Mouse (Mus musculus) ovary, postnatal 36 days (tissue): Measurements from ENCODE around the gene Cdc14b.

Experiments
- DNase-seq: peaks from one replicate; pipeline ENCODE4 v3.0.0; 2022; ENCODE audit warnings: low spot score, mixed read lengths

Gene Cdc14b

DNA sequence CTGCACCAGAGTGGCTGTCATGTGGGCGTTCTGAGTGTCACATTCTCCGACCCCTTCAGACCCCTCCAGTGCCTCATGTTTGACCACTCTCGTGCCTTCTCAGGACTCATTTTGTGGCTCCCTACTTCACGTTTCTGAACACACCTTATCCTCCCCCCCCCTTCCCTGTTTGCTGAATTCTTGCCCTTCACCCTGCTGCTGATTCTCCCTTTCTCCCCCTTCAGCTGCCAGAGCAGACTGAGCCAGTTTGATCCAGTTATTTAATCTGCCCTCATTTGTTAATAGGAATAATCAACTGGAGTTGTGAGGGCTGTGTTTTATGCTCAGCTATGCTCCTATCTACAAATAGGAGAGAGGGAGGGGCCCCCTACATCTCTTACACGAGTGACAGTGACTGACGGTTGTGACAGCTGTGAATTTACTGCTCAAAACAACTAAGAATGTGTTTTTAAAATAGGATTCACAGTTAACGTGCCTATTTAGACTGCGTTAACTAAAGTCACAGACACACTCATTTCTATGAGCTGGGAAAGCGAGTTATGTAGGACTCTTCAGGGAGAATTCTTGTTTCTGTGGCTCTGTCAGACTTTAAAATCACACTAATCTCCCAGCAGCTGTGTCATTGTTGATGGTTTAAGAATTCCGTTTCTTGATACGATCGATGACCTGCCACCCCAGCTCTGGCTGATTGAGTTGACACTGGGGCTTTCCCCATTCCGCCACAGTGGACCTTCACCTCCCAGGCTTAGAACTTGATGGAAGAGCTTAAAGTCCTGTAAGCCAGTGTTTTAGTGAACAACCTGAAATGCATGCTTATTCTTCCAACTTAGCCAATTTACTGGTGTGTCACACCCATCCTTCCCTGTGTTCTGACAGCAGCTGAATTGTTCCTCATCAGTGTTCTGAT, 96.1 kb downstream of the Cdc14b start:
- no peak for DNase-seq

DNA sequence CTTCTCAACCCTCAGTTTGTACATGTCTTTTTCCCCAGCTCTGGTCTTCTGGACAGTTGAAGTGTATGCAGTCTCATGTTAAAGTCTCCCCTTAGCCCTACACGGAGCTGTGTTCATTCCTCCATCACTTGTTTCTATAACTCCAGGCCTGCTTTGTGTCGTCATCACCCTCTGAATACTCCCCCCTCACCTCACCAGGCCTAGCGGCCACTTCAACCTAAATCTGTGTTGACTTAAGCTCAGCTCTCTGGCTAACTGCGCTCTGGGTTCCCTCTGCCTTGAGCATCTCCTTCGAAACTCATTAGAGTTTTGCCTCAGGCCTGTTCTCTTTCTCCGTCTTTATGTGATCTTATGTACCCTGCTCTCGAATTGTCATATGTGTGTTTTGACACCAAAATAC, 97.1 kb downstream of the Cdc14b start:
- no peak for DNase-seq

DNA sequence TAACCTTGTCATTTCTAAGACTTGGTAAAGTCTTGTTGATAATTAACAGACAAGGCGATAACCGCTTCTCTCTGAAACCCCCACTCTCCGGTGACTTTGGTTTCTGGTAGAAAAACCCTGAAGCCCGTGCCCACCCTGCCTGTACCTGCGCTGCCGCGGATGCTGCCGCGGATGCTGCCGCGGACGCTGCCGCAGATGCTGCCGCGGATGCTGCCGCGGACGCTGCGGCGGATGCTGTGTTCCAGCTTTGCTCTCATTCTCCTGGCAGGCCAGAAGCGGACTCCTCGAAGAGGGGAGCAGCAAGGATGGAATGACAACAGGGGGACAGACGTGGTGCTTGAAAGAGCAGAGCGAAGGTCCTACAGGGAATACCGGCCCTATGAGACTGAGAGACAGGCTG, 105.3 kb downstream of the Cdc14b start:
- DNase-seq = no peak

DNA sequence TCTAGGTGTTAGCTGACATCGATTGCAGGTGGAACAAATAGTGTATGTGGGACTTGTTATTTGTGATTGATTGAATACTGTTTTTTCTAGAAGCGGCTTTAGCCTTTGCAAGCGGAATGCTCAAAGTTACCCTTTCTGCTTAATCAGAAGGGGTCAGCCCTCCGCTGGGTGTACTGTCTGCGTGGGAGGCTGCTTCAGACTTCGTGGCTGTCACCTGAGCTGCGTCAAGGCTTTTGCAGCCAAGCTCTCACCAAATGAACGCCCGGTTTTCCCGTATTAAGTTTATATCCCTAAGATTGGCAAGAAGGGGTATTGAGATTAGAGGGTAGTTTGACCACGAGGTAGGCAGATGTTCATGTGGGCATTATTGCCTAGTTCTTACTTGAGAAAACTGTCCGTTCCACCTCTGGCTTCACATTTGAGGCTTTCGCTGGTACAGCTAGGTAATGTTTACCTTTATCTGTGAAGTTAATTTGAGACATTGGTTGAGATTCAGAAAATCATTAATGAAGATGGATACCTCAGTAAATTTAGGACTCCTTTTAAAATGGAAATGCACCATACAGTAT, 111.9 kb downstream of the Cdc14b start:
- no peak for DNase-seq

DNA sequence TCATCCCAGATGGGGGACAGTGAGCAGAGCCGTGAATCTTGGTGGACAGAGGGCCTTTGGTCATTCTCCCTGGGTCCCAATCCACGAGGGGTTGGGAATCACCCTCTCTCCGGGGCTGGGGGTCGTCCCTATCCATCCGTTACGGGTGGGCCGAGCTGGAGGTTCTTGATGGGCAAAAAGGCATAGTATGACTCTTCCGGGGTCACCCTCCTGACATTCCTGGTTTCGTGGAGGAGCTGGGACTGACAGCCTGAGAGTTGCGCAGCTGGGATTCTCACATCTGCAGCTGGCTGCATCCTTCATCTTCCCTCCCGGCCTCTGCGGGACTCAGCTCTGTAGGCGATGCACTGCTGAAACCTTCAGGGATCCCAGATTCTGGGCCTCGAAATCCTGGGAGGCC, 112.5 kb downstream of the Cdc14b start:
- no peak for DNase-seq

DNA sequence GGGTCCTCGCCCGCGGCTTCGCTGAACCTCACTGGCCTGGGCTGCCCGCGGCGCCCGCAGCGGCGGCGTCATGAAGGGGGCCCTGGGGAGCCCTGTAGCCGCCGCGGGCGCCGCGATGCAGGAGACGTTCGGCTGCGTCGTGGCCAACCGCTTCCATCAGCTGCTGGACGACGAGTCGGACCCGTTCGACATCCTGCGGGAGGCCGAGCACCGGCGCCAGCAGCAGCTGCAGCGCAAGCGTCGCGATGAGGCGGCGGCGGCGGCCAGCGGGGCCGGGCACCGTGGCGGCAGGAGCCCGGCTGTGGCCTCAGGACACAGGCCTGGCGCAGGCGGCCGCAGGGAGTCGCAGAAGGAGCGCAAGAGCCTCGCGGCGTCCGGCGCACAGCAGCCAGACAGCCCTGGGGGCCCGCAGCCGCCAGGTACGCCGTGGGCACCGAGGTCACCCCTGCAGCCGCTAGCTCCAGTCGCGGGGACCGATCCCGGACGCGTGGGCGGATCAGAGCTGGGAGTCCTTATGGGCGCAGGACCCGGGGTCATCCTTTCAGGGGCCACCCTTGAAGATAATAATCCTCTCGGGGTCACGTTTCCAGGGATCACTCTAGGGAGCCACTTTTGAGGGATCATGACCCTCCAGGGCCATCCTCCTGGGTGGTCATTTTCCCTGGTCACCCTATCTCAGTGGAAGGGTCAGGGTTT, 113.0 kb downstream of the Cdc14b start:
- DNase-seq = no peak

DNA sequence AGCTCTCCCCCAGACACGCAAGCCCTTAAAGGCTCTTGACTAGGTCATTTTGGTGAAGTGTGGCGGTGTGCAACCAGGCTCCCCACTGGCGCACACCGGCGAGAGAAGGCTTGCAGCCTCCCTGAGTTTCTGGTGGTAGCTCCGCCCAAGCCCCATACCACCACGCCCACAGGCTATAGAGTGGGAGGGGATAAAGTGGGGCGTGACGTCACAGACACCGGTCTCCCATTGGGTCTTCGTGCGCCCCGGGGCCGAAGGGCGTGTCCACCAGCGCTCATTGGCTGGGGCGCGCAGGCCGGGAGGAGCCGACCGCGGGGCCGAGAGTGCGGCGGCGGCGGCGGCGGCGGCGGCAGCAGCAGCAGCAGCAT, 113.6 kb downstream of the Cdc14b start, which contains the start of gene Habp4:
Habp4 (plus strand) TSS at position 277 of the 368 bp plus-strand sequence.
- peak; percentile 97 for DNase-seq

DNA sequence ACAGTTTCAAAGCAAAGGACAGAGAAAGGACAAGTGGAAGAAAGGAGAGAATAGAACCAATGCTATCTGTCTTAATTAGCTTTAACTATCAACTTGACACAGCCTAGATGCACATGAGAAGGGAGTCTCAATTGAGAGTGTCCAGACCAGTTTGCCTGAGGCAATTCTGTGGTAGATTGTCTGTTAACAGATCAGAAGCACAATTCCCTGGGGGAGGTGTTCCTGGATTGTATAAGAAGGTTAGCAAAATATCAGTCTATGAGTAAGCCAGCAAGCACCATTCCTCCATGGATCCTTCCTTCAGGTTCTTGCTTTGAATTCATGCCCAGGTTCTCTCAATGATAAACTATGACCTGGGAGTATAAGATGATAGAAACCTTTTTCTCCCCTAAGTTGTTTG, 118.1 kb downstream of the Cdc14b start:
- no peak for DNase-seq

DNA sequence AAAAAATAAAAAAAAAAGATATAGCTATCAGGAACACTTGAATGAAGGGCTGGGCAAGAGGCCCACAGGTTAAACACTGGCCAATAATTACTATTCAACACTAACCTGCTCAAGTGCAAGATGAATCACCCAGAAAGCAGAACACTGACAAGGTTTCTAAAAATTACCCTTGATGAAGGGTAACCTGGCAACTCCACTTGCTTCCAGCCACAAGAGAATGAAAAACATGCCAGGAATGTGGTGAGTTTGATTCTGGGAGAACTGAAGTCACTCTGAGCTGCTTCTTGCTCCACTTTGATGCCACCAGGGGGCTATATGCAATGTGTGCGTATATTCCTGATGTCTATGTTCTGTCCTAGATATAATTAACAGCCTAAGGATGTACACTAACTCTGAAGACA, 119.9 kb downstream of the Cdc14b start:
- no peak for DNase-seq

DNA sequence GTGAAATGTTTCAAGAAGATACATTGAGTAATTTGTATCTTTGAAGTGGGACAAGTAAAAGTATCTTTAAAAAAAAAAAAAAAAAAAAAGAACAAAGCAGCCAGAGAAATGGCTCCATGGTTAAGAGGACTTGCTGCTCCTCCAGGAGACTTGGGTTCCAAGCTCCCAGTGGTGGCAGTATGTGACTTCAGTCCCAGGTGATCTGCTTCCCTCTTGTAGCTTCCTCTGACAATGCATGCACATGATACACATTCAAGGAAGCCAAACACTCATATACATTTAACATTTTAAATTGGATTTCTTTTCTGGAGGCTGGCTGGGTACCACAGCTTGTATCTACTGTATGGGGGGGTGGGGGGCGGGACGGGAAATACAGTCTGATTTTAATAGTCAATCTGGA, 120.4 kb downstream of the Cdc14b start:
- no peak for DNase-seq

DNA sequence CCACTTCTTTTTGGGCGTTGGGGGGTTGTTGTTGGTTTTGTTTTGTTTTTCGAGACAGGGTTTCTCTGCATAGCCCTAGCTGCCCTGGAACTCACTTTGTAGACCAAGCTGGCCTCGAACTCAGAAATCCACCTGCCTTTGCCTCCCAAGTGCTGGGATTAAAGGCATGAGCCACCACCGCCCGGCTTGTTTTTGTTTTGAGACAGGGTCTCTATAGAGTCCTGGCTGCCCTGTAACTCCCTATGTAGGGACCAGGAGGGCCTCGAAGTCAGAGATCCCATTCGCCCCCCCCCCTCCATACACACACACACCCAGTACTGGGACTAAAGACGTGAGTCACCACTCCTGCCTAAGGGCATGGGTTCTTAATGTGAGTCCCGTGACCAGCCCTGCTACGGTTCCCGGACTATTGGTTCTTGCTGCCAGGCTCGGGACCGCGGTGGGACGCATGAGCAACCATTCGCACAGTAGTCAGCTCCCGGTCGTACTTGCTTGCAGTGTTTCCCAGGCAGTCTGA, 121.3 kb downstream of the Cdc14b start:
- peak; percentile 56 for DNase-seq

DNA sequence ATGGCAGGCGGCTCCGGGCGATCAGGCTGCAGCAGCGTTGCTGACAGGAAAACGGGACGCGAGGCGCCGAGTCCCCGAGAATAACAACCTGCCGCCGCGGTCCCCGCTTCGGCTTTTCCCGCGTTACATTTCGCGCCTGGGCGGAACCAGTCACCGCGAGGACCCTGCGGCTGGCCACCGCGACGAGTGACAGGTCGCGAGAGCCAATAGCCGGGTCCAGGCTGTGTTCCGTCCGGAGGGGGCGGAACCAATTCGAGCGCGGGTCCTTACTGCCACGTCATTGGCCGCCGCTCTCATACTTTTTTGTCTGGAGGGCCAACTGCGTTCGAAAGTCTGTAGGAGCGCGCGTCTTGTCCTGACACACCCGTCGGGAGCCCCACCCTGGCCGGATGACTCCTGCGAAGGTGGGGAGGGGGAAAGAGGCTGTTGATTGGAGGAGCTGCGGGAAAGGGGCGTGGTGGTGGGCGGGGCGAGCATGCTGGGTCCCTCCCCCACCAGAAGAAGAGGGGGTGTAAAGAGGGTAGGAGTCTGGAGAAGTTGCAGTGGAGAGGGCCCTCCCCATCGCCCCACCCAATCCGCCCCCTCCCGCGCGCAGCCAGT, 121.9 kb downstream of the Cdc14b start, which contains the start of gene Zfp367:
Zfp367 (minus strand) TSS at position 120 of the 600 bp plus-strand sequence.
- peak; percentile 96 for DNase-seq

DNA sequence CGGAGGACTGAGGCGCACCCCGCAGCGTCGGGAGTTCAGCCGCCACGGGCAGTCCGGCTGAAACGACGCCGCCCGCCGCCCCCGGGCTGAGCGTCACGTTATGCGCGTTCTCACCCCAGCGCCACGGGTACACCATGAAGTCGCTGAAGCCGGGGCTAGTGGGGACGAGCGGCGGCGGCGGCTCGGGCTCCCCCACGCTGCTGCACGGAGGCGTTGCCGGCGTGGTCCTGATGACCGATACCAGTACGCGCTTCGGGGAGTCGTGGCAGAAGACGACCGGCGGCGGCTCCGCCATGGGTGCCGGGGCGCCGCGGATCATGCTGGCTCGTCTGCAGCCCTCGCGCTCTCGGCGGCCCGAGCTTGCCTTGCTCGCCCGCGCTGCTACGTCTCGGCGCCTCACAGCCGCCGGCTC, 122.4 kb downstream of the Cdc14b start:
- no peak for DNase-seq

DNA sequence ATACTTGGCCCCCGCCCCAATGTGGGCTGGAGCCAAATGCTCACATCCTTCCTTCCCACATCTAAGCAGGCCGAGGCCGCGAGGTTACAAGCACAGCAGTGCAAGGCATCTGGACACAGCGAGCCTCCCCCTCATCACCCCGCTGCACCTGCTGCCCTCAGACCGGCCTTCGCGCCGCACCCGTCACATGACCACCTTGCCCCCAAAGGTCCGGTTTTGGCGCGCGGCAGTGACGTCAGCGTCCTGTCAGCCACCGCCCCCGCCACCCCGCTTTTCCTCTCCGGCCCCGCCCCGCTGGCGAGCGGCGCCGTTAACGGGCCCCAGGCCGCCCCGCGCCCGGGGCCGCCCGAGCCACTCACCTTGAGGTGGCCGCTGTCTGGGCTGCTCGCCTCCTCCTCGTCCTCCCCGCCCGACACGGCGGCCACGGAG, 122.8 kb downstream of the Cdc14b start:
- DNase-seq = peak; percentile 84

DNA sequence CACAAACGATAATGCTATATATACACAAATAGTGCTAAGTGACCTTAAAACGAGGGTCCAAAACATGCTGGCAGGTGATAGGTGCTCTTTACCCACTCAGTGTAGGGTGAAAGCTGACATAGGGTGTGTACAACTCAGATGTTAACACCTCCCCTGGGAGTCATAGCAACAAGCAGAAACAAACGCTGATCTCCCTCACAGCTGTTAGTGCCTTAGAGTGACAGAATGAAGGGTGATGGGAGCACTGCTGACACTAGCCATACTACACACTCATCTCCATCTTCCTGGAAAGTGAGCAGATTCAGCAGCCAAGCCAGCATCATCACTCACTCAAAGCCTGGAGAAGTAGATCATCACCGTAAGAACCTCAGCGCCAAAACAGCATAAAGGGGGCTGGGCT, 125.0 kb downstream of the Cdc14b start:
- no peak for DNase-seq
